In the genomic region with DNA sequence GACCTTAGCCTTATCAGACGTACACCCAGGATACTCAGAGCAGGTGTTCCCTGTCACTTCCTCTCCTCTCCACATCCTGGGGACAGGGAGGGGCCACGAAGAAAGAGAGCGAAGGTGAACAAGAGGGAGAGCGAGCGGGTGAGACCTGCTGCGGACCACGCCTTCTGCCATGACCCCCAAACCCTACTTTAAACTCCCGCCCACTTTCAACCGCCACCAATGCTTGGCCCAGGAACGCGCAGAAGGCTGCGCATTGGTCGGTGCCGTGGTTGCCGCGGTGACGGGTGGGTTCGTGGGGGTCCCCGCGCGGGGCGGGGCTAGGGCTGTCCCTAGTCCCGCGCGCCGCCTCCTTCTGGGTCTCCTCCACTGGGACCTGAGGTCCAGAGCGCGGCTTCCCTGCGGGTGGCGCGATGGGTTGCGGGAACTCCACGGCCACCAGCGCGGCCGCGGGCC, we compare ENCODE assay signal across 8 mouse cellular contexts. TPM values are rescaled to one million over a fixed set of nuclear protein-coding genes. Genes with fewer than 3 reads are reported as not detected.
DNase-seq lines count a peak whose midpoint lies in the region; ATAC-seq and TF ChIP-seq lines count a peak whose summit lies in the region.

TSS of gene 1500009L16Rik (plus strand) at position 287 of the 453 bp plus-strand sequence.

- peak; percentile 86 for ATAC-seq in heart, postnatal 0 days (ENCODE audit: insufficient read depth, low read depth)
- peak; percentile 21; the same call in 1 of the 2 replicates for ATAC-seq in liver, embryonic 14.5 days (ENCODE audit: insufficient read depth)
- peak; percentile 99 for ATAC-seq in neural tube, embryonic 11.5 days (ENCODE audit: insufficient read depth, low FRiP score, low TSS enrichment)

- peak; percentile 74 for DNase-seq in brain, adult 2 months (ENCODE audit: low read depth, low spot score)
- DNase-seq in heart, postnatal 0 days (ENCODE audit: low spot score), result peak; percentile 50
- DNase-seq in kidney, postnatal 36 days, result peak; percentile 43 to 65
- no peak for DNase-seq in liver, embryonic 14.5 days (ENCODE audit: low read depth in 3 of 3, low spot score in 3 of 3)
- peak; percentile 92 for DNase-seq in neural tube, embryonic 11.5 days (ENCODE audit: low spot score)
- peak; percentile 73 to 81 for DNase-seq in thymus, adult 18-20 months

- no peaks in the 10 kb centered on the region for H3K27me3 ChIP-seq in ES-Bruce4 (ENCODE audit: control insufficient read depth, insufficient read depth, low read length, poor library complexity, severe bottlenecking)
- H3K27me3 ChIP-seq in heart, postnatal 0 days (ENCODE audit: control insufficient read depth, insufficient read depth, low read length), result no peaks in the 10 kb centered on the region
- peaks cover 12% of the 10 kb centered on the region for H3K27me3 ChIP-seq in liver, embryonic 14.5 days (ENCODE audit: control insufficient read depth, insufficient read depth, low read length)
- H3K27me3 ChIP-seq in neural tube, embryonic 11.5 days (ENCODE audit: control insufficient read depth, insufficient read depth, low read length), result no peaks in the 10 kb centered on the region

- H3K4me2 ChIP-seq in heart, postnatal 0 days (ENCODE audit: low read depth, low read length), result peak within 1 kb of the TSS; percentile 92
- H3K4me2 ChIP-seq in liver, embryonic 14.5 days (ENCODE audit: low read depth), result peak within 1 kb of the TSS; percentile 60
- peak within 1 kb of the TSS; percentile 77 for H3K4me2 ChIP-seq in neural tube, embryonic 11.5 days (ENCODE audit: low read depth)

- no peaks in the 10 kb centered on the region for H3K4me1 ChIP-seq in ES-Bruce4 (ENCODE audit: control insufficient read depth, insufficient read depth, low read length)
- peaks cover 4% of the 10 kb centered on the region; the same call in 1 of the 2 replicates for H3K4me1 ChIP-seq in embryonic fibroblast, embryonic 13.5 days (ENCODE audit: control insufficient read depth, insufficient read depth, low read length)
- peaks cover 8% of the 10 kb centered on the region for H3K4me1 ChIP-seq in heart, postnatal 0 days (ENCODE audit: control insufficient read depth, insufficient read depth)
- no peaks in the 10 kb centered on the region for H3K4me1 ChIP-seq in liver, embryonic 14.5 days (replicated peaks; ENCODE audit: control insufficient read depth in 2 of 2, insufficient read depth in 2 of 2, low read length in 1 of 2)
- H3K4me1 ChIP-seq in neural tube, embryonic 11.5 days (ENCODE audit: control insufficient read depth, insufficient read depth, low read length), result no peaks in the 10 kb centered on the region

- peak within 1 kb of the TSS; percentile 66 for H3K4me3 ChIP-seq in ES-Bruce4 (ENCODE audit: low read depth, low read length)
- peak within 1 kb of the TSS; percentile 65 for H3K4me3 ChIP-seq in embryonic fibroblast, embryonic 13.5 days (ENCODE audit: insufficient read depth, low read length)
- H3K4me3 ChIP-seq in heart, postnatal 0 days (ENCODE audit: low read depth, low read length), result peak within 1 kb of the TSS; percentile 54
- peak within 1 kb of the TSS; percentile 28 to 51 for H3K4me3 ChIP-seq in liver, embryonic 14.5 days (ENCODE audit: insufficient read depth in 1 of 2, low read depth in 2 of 2, low read length in 2 of 2)
- H3K4me3 ChIP-seq in neural tube, embryonic 11.5 days (ENCODE audit: low read depth, low read length), result peak within 1 kb of the TSS; percentile 72

- WGBS in heart, postnatal 0 days, result 0% methylated on average over 22 of the region's 37 CpGs
- WGBS in liver, embryonic 14.5 days (ENCODE audit: insufficient replicate concordance), result 0% methylated on average over 37 of the region's 37 CpGs
- WGBS in neural tube, embryonic 11.5 days, result under 1% methylated on average over 34 of the region's 37 CpGs

- no peak for TF ChIP-seq CTCF in ES-Bruce4 (IDR thresholded peaks at IDR 0.05; ENCODE audit: low read depth, low read length)
- no peak for TF ChIP-seq CTCF in embryonic fibroblast, embryonic 13.5 days (IDR thresholded peaks at IDR 0.05; ENCODE audit: borderline replicate concordance, insufficient read depth, low read length)
- TF ChIP-seq CTCF in heart, postnatal 0 days (IDR thresholded peaks at IDR 0.05; ENCODE audit: low read depth), result no peak
- no peak for TF ChIP-seq CTCF in liver, embryonic 14.5 days (IDR thresholded peaks at IDR 0.05; ENCODE audit: low read depth)

- H3K36me3 ChIP-seq in ES-Bruce4 (ENCODE audit: control insufficient read depth, insufficient read depth, low read length, poor library complexity, severe bottlenecking), result no peaks in the 10 kb centered on the region
- H3K36me3 ChIP-seq in heart, postnatal 0 days (replicated peaks; ENCODE audit: control insufficient read depth, insufficient read depth, low read length), result no peaks in the 10 kb centered on the region
- H3K36me3 ChIP-seq in liver, embryonic 14.5 days (replicated peaks; ENCODE audit: control insufficient read depth, insufficient read depth, low read depth), result no peaks in the 10 kb centered on the region
- no peaks in the 10 kb centered on the region for H3K36me3 ChIP-seq in neural tube, embryonic 11.5 days (ENCODE audit: control insufficient read depth, insufficient read depth, low read length)

- TF ChIP-seq EP300 in ES-Bruce4 (IDR thresholded peaks at IDR 0.05; ENCODE audit: insufficient read depth, low read depth, low read length), result peak; percentile 39; the same call in 1 of the 2 replicates
- no peak for TF ChIP-seq EP300 in heart, postnatal 0 days (IDR thresholded peaks at IDR 0.05; ENCODE audit: low read depth)
- TF ChIP-seq EP300 in liver, embryonic 14.5 days (IDR thresholded peaks at IDR 0.05; ENCODE audit: low read depth), result no peak

- peak within 1 kb of the TSS; percentile 64 for H3K9ac ChIP-seq in ES-Bruce4 (ENCODE audit: low read depth, poor library complexity, severe bottlenecking)
- peak within 1 kb of the TSS; percentile 57 for H3K9ac ChIP-seq in heart, postnatal 0 days (replicated peaks; ENCODE audit: low read depth, low read length)
- H3K9ac ChIP-seq in liver, embryonic 14.5 days (replicated peaks), result no peak within 1 kb of the TSS
- peak within 1 kb of the TSS; percentile 62 for H3K9ac ChIP-seq in neural tube, embryonic 11.5 days (ENCODE audit: low read length)

- H3K27ac ChIP-seq in ES-Bruce4 (ENCODE audit: insufficient read depth, low read length), result no peak within 1 kb of the TSS; the same call in 1 of the 2 replicates
- H3K27ac ChIP-seq in embryonic fibroblast, embryonic 13.5 days (ENCODE audit: insufficient read depth, low read length), result no peak within 1 kb of the TSS
- no peak within 1 kb of the TSS for H3K27ac ChIP-seq in heart, postnatal 0 days (ENCODE audit: low read depth)
- H3K27ac ChIP-seq in liver, embryonic 14.5 days, result no peak within 1 kb of the TSS
- no peak within 1 kb of the TSS for H3K27ac ChIP-seq in neural tube, embryonic 11.5 days (ENCODE audit: low read depth, low read length)

- no peaks in the 10 kb centered on the region for H3K9me3 ChIP-seq in ES-Bruce4 (replicated peaks; ENCODE audit: control insufficient read depth, insufficient read depth, low read length, poor library complexity, severe bottlenecking)
- no peaks in the 10 kb centered on the region for H3K9me3 ChIP-seq in heart, postnatal 0 days (replicated peaks; ENCODE audit: control insufficient read depth, low read length)
- H3K9me3 ChIP-seq in liver, embryonic 14.5 days (ENCODE audit: control insufficient read depth, low read length), result no peaks in the 10 kb centered on the region
- H3K9me3 ChIP-seq in neural tube, embryonic 11.5 days (ENCODE audit: control insufficient read depth, low read length), result no peaks in the 10 kb centered on the region

- no peak for TF ChIP-seq POLR2A in ES-Bruce4 (IDR thresholded peaks at IDR 0.05; ENCODE audit: insufficient read depth, low read length)
- peak; percentile 32; the same call in 1 of the 2 replicates for TF ChIP-seq POLR2A in embryonic fibroblast, embryonic 13.5 days (IDR thresholded peaks at IDR 0.05; ENCODE audit: low read depth, low read length)

RNA-seq across cellular contexts. Expression of gene 1500009L16Rik, which starts in this region (rescaled TPM):
- 72.7 and 73.5 TPM in 2 replicates for polyA plus RNA-seq in ES-Bruce4 (2011; ENCODE audit: insufficient read depth, insufficient read length, low read depth, missing spikeins)
- 12.9 and 21.5 TPM in 2 replicates for polyA plus RNA-seq in embryonic fibroblast, embryonic 13.5 days (2011; ENCODE audit: insufficient read length, low read depth, missing spikeins)
- 8.3 and 13.4 TPM in 2 replicates for total RNA-seq in heart, postnatal 0 days (2014; rRNA removed; ENCODE audit: low replicate concordance)
- 13.4 and 13.8 TPM in 2 replicates for polyA plus RNA-seq in heart, postnatal 0 days (2015; fragmentation: Nextera tagmentation; extraction: Ambion mirVana)
- 0.61 and 0.63 TPM in 2 replicates for polyA plus RNA-seq in liver, embryonic 14.5 days (2012; rRNA removed)
- polyA plus RNA-seq in liver, embryonic 14.5 days (2014; fragmentation: Nextera tagmentation; extraction: Ambion mirVana), result 1.2 and 2.1 TPM in 2 replicates
- 32.6 and 39.4 TPM in 2 replicates for polyA plus RNA-seq in neural tube, embryonic 11.5 days (2014; fragmentation: Nextera tagmentation; extraction: Ambion mirVana)

Comparison
In these comparisons a context has a peak if more than half of its experiments do, and no peak if none do; other contexts are left out.
1. DNase-seq: peak in brain, adult 2 months (single experiment), heart, postnatal 0 days (single experiment), kidney, postnatal 36 days (2 of 2), neural tube, embryonic 11.5 days (single experiment) and thymus, adult 18-20 months (2 of 2); none in liver, embryonic 14.5 days (0 of 3).
2. ATAC-seq: peak in every context shown above with its lines; median percentile 99 in neural tube, embryonic 11.5 days; 86 in heart, postnatal 0 days; 21 in liver, embryonic 14.5 days.
3. Peak in every context shown above with its lines, with median percentiles within 50 percentile points of each other: H3K4me3 ChIP-seq and H3K4me2 ChIP-seq.